Mouse (Mus musculus) heart, embryonic 15.5 days (tissue): ENCODE results near the gene Slc25a53. TPM values are rescaled to one million over a fixed set of nuclear protein-coding genes. Genes with fewer than 3 reads are reported as not detected.
"Not testable (repeated sequence)": the region's sequence is repeated elsewhere in the genome, so short reads cannot be mapped to it uniquely, and the experiment has no call there.

ENCODE experiments used
- ATAC-seq: fragments of 200-750 bp; cut with Nextera tagmentation; replicated peaks from 2 replicates; pipeline ENCODE4 v1.8.0; 2017; ENCODE audit warnings: low read depth, moderate TSS enrichment; ENCODE audit not compliant: insufficient number of reproducible peaks, insufficient read depth, low FRiP score
- H3K27ac ChIP-seq: fragments of 300-500 bp; sonication (generic); 2 replicates; pipeline ENCODE4 v1.5.1; 2015; ENCODE audit warnings: mild to moderate bottlenecking, inconsistent platforms
- H3K27me3 ChIP-seq: fragments of 300-500 bp; sonication (generic); 2 replicates; pipeline ENCODE4 v1.6.1; 2015; ENCODE audit warnings: inconsistent platforms
- H3K36me3 ChIP-seq: fragments of 300-500 bp; sonication (generic); 2 replicates; pipeline ENCODE4 v1.6.1; 2015; ENCODE audit warnings: mild to moderate bottlenecking, inconsistent platforms
- H3K4me1 ChIP-seq: fragments of 300-500 bp; sonication (generic); replicated peaks from 2 replicates; pipeline ENCODE4 v1.6.1; 2015; ENCODE audit warnings: inconsistent platforms
- H3K4me2 ChIP-seq: fragments of 300-500 bp; sonication (generic); 2 replicates; pipeline ENCODE4 v1.6.1; 2015; ENCODE audit warnings: inconsistent platforms, mild to moderate bottlenecking, moderate library complexity
- H3K4me3 ChIP-seq: fragments of 300-500 bp; sonication (generic); 2 replicates; pipeline ENCODE4 v1.5.1; 2015; ENCODE audit warnings: mild to moderate bottlenecking, inconsistent platforms
- H3K9ac ChIP-seq: fragments of 300-500 bp; sonication (generic); 2 replicates; pipeline ENCODE4 v1.6.1; 2015; ENCODE audit warnings: mild to moderate bottlenecking, inconsistent platforms
- H3K9me3 ChIP-seq: fragments of 300-500 bp; sonication (generic); replicated peaks from 2 replicates; pipeline ENCODE4 v1.6.1; 2016; ENCODE audit warnings: inconsistent platforms
- WGBS: fragments of 180-500 bp; shearing (Covaris S2); methylation state at CpG from one replicate; pipeline ENCODE4 v1.1.7; 2015; ENCODE audit warnings: mixed read lengths; 5-methylcytosine and 5-hydroxymethylcytosine counted together
- polyA plus RNA-seq: library from polyadenylated mRNA; unstranded; fragments of >200 nt; fragmentation: Nextera tagmentation; extraction: Ambion mirVana; gene quantifications from 2 replicates; pipeline ENCODE4 v1.2.1, GENCODE M21; 2015

The Slc25a53 gene
- polyA plus RNA-seq, 1 experiment from 2014 or later = 4.9 TPM

- ATAC-seq = no peak
- H3K4me1 ChIP-seq = no peaks in the 10 kb centered on the region
- H3K9ac ChIP-seq = no peak overlapping the region
- H3K36me3 ChIP-seq = no peaks in the 10 kb centered on the region
- WGBS = 47% methylated on average over 6 of the region's 6 CpGs
- no peak overlapping the region for H3K4me2 ChIP-seq
- no peak overlapping the region for H3K27ac ChIP-seq
- no peaks in the 10 kb centered on the region for H3K9me3 ChIP-seq
- no peak overlapping the region for H3K4me3 ChIP-seq
- no peaks in the 10 kb centered on the region for H3K27me3 ChIP-seq
These were observed 22.9 kb downstream of the Slc25a53 start for GRCm38 (mm10) chrX:137015099-137015709.

GRCm38 (mm10) chrX:136996256-136996655 lies 41.8 kb downstream of the Slc25a53 start:
- Histone ChIP-seq H3K9ac (no peak overlapping the region), H3K27ac (no peak overlapping the region), H3K27me3 (peaks cover 16% of the 10 kb centered on the region; the same call in 1 of the 2 replicates), H3K4me1 (no peaks in the 10 kb centered on the region; the same call in 1 of the 2 replicates), H3K4me3 (no peak overlapping the region), H3K9me3 (no peaks in the 10 kb centered on the region), H3K36me3 (no peaks in the 10 kb centered on the region), H3K4me2 (no peak overlapping the region)
- WGBS = 57% methylated on average over 2 of the region's 2 CpGs
- no peak for ATAC-seq

GRCm38 (mm10) chrX:136993641-136994040 lies 44.5 kb downstream of the Slc25a53 start:
- 34% methylated on average over 14 of the region's 14 CpGs for WGBS
- Histone ChIP-seq H3K4me3 (peak overlapping the region; percentile 45), H3K9me3 (no peaks in the 10 kb centered on the region), H3K4me2 (peak overlapping the region; percentile 73), H3K27ac (no peak overlapping the region), H3K36me3 (no peaks in the 10 kb centered on the region), H3K27me3 (peaks cover 16% of the 10 kb centered on the region), H3K4me1 (no peaks in the 10 kb centered on the region; the same call in 1 of the 2 replicates), H3K9ac (no peak overlapping the region)
- ATAC-seq = no peak

GRCm38 (mm10) chrX:136992978-136993547 lies 45.0 kb downstream of the Slc25a53 start, which contains the start of gene Zcchc18:
Gene Zcchc18, plus strand, starts transcription at chrX:136993155.
- ATAC-seq = peak; percentile 83
- peak within 1 kb of the TSS; percentile 45 for H3K4me3 ChIP-seq
- H3K9ac ChIP-seq = peak within 1 kb of the TSS; percentile 31
- 19% methylated on average over 26 of the region's 26 CpGs for WGBS
- peaks cover 16% of the 10 kb centered on the region for H3K27me3 ChIP-seq
- no peaks in the 10 kb centered on the region for H3K9me3 ChIP-seq
- peak within 1 kb of the TSS; percentile 73 for H3K4me2 ChIP-seq
- no peaks in the 10 kb centered on the region for H3K36me3 ChIP-seq
- H3K4me1 ChIP-seq = no peaks in the 10 kb centered on the region; the same call in 1 of the 2 replicates
- H3K27ac ChIP-seq = no peak within 1 kb of the TSS

GRCm38 (mm10) chrX:136992191-136992965 lies 45.7 kb downstream of the Slc25a53 start:
- no peaks in the 10 kb centered on the region; the same call in 1 of the 2 replicates for H3K4me1 ChIP-seq
- no peak overlapping the region for H3K27ac ChIP-seq
- H3K9ac ChIP-seq = peak overlapping the region; percentile 31; the same call in 1 of the 2 replicates
- no peaks in the 10 kb centered on the region for H3K36me3 ChIP-seq
- H3K9me3 ChIP-seq = no peaks in the 10 kb centered on the region
- peak overlapping the region; percentile 45 for H3K4me3 ChIP-seq
- peaks cover 16% of the 10 kb centered on the region for H3K27me3 ChIP-seq
- no peak for ATAC-seq
- WGBS = 22% methylated on average over 19 of the region's 19 CpGs
- H3K4me2 ChIP-seq = peak overlapping the region; percentile 73

GRCm38 (mm10) chrX:136991274-136991673 lies 46.8 kb downstream of the Slc25a53 start:
- Histone ChIP-seq H3K27ac (no peak overlapping the region), H3K4me1 (no peaks in the 10 kb centered on the region; the same call in 1 of the 2 replicates), H3K27me3 (peaks cover 16% of the 10 kb centered on the region), H3K9me3 (no peaks in the 10 kb centered on the region), H3K4me3 (no peak overlapping the region), H3K4me2 (no peak overlapping the region), H3K36me3 (no peaks in the 10 kb centered on the region), H3K9ac (no peak overlapping the region)
- no peak for ATAC-seq
- WGBS = 46% methylated on average over 2 of the region's 2 CpGs

- Histone ChIP-seq H3K9me3 (no peaks in the 10 kb centered on the region), H3K4me1 (no peaks in the 10 kb centered on the region), H3K4me2 (no peak overlapping the region), H3K4me3 (no peak overlapping the region), H3K9ac (no peak overlapping the region), H3K36me3 (no peaks in the 10 kb centered on the region), H3K27ac (no peak overlapping the region), H3K27me3 (no peaks in the 10 kb centered on the region; the same call in 1 of the 2 replicates)
- ATAC-seq = no peak
These were observed 52.1 kb downstream of the Slc25a53 start for GRCm38 (mm10) chrX:136986039-136986438.

- H3K27ac ChIP-seq = no peak overlapping the region
- no peak overlapping the region for H3K4me3 ChIP-seq
- no peak overlapping the region for H3K9ac ChIP-seq
- no peaks in the 10 kb centered on the region for H3K27me3 ChIP-seq
- no peaks in the 10 kb centered on the region for H3K9me3 ChIP-seq
- ATAC-seq = no peak
- H3K4me2 ChIP-seq = no peak overlapping the region
- H3K4me1 ChIP-seq = no peaks in the 10 kb centered on the region
- no peaks in the 10 kb centered on the region for H3K36me3 ChIP-seq
These were observed 59.5 kb downstream of the Slc25a53 start for GRCm38 (mm10) chrX:136978616-136979015.

GRCm38 (mm10) chrX:136976424-136977084 lies 61.5 kb downstream of the Slc25a53 start, which contains the start of the genes Tmsb15l and Tmsb15b1:
Gene Tmsb15l, minus strand, starts transcription at chrX:136976869.
Gene Tmsb15b1, minus strand, starts transcription at chrX:136976874.
- H3K4me2 ChIP-seq = peak within 1 kb of the TSS; percentile 64
- no peaks in the 10 kb centered on the region for H3K27me3 ChIP-seq
- H3K4me1 ChIP-seq = no peaks in the 10 kb centered on the region
- no peaks in the 10 kb centered on the region for H3K9me3 ChIP-seq
- no peak within 1 kb of the TSS for H3K27ac ChIP-seq
- H3K4me3 ChIP-seq = peak within 1 kb of the TSS; percentile 51
- peak; percentile 98 for ATAC-seq
- 27% methylated on average over 15 of the region's 15 CpGs for WGBS
- peak within 1 kb of the TSS; percentile 46 for H3K9ac ChIP-seq
- no peaks in the 10 kb centered on the region for H3K36me3 ChIP-seq

- not testable (repeated sequence) for H3K27me3 ChIP-seq, H3K27ac ChIP-seq, H3K9me3 ChIP-seq, H3K36me3 ChIP-seq, ATAC-seq, H3K4me1 ChIP-seq
- WGBS = 83% methylated on average over 6 of the region's 6 CpGs
- H3K4me2 ChIP-seq = peak within 1 kb of the TSS; percentile 64
- peak within 1 kb of the TSS; percentile 51 for H3K4me3 ChIP-seq
- peak within 1 kb of the TSS; percentile 46 for H3K9ac ChIP-seq
These were observed 62.7 kb downstream of the Slc25a53 start, which contains the start of gene Tmsb15b2 for GRCm38 (mm10) chrX:136975397-136975796. Gene Tmsb15b2, minus strand, starts transcription at chrX:136975497.

- Histone ChIP-seq H3K4me1 (no peaks in the 10 kb centered on the region), H3K4me2 (no peak overlapping the region), H3K9me3 (no peaks in the 10 kb centered on the region), H3K27me3 (no peaks in the 10 kb centered on the region), H3K36me3 (no peaks in the 10 kb centered on the region), H3K9ac (no peak overlapping the region), H3K4me3 (no peak overlapping the region), H3K27ac (no peak overlapping the region)
- WGBS = 12% methylated on average over 2 of the region's 2 CpGs
- ATAC-seq = no peak
These were observed 78.4 kb downstream of the Slc25a53 start for GRCm38 (mm10) chrX:136959688-136960087.
